Mouse (Mus musculus): Measurements from ENCODE around the gene Pex6. TPM values are rescaled to one million over a fixed set of nuclear protein-coding genes. Genes with fewer than 3 reads are reported as not detected.

Gene Pex6
- polyA plus RNA-seq, 1 experiment, result 43.4 TPM

DNA sequence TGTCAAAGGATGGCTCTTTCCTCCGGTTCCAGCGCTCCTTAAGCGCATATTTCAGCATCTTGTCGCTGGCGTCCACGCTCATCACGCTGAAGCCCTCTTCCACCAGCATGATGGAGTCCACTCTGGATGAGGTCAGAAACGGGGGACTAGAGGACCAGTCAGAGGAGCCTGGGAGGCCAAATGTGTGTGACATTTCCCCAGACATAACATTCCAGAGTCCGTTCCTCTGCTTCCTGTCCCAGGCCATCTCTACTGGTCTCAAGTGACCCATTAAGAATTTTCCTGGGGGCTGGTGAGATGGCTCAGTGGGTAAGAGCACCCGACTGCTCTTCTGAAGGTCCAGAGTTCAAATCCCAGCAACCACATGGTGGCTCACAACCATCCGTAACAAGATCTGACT is 16.0 kb downstream of the Pex6 start:
- H3K36me3 ChIP-seq (ENCODE audit: control insufficient read depth, insufficient read depth, low read length), result no peaks in the 10 kb centered on the region; the same call in 1 of the 2 replicates
- H3K27ac ChIP-seq (ENCODE audit: control insufficient read depth, insufficient read depth, low read depth, low read length), result no peak overlapping the region
- H3K4me3 ChIP-seq (ENCODE audit: control insufficient read depth, low read depth, low read length), result no peak overlapping the region
- H3K27me3 ChIP-seq (ENCODE audit: control insufficient read depth, insufficient read depth, low read length), result no peaks in the 10 kb centered on the region
- H3K4me1 ChIP-seq (ENCODE audit: control insufficient read depth, insufficient read depth, low read length), result peaks cover 8% of the 10 kb centered on the region
- no peak for TF ChIP-seq CTCF (IDR thresholded peaks at IDR 0.05; ENCODE audit: control insufficient read depth, insufficient read depth, insufficient replicate concordance, low read depth, low read length)
- TF ChIP-seq POLR2A (IDR thresholded peaks at IDR 0.05; ENCODE audit: control insufficient read depth, low read depth, low read length), result no peak

- TF ChIP-seq CTCF (IDR thresholded peaks at IDR 0.05; ENCODE audit: control insufficient read depth, insufficient read depth, insufficient replicate concordance, low read depth, low read length) (peak; percentile 26; the same call in 1 of the 2 replicates), POLR2A (IDR thresholded peaks at IDR 0.05; ENCODE audit: control insufficient read depth, low read depth, low read length) (no peak)
- Histone ChIP-seq H3K36me3 (ENCODE audit: control insufficient read depth, insufficient read depth, low read length) (no peaks in the 10 kb centered on the region), H3K27ac (ENCODE audit: control insufficient read depth, insufficient read depth, low read depth, low read length) (no peak overlapping the region), H3K4me3 (ENCODE audit: control insufficient read depth, low read depth, low read length) (no peak overlapping the region), H3K27me3 (ENCODE audit: control insufficient read depth, insufficient read depth, low read length) (no peaks in the 10 kb centered on the region), H3K4me1 (ENCODE audit: control insufficient read depth, insufficient read depth, low read length) (peaks cover 8% of the 10 kb centered on the region)
Observed at GRCm38 (mm10) chr17:46728021-46728420, 16.8 kb downstream of the Pex6 start.

- Histone ChIP-seq H3K4me3 (ENCODE audit: control insufficient read depth, low read depth, low read length) (peak overlapping the region; percentile 14), H3K27me3 (ENCODE audit: control insufficient read depth, insufficient read depth, low read length) (no peaks in the 10 kb centered on the region), H3K4me1 (ENCODE audit: control insufficient read depth, insufficient read depth, low read length) (peaks cover 8% of the 10 kb centered on the region), H3K36me3 (ENCODE audit: control insufficient read depth, insufficient read depth, low read length) (no peaks in the 10 kb centered on the region), H3K27ac (ENCODE audit: control insufficient read depth, insufficient read depth, low read depth, low read length) (no peak overlapping the region)
- TF ChIP-seq POLR2A (IDR thresholded peaks at IDR 0.05; ENCODE audit: control insufficient read depth, low read depth, low read length) (no peak), CTCF (IDR thresholded peaks at IDR 0.05; ENCODE audit: control insufficient read depth, insufficient read depth, insufficient replicate concordance, low read depth, low read length) (no peak)
Observed at GRCm38 (mm10) chr17:46728496-46728895, 17.2 kb downstream of the Pex6 start.

DNA sequence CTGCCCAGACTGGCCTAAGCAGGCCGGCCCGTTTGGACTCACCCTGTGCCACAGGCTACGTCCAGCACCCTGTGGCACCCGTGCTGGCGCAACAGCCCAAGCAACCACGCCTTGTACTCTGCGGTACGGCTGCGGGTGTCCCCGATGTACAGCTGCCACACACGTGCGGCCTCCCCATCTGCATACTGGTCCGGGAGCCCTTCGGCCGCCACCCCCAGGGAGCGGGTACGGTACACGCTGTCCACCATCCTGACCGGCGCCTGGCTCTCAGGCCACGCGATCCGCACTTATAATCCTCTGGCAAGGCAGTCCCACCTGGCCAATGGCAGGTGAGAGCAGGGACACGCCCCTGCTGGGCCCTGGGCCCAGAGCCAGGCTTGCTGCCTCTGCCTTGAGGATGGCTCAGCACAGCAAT is 17.6 kb downstream of the Pex6 start, which contains the start of gene Gnmt:
Gene Gnmt (minus strand): TSS at position 265 of the 415 bp plus-strand sequence.
- no peak for TF ChIP-seq POLR2A (IDR thresholded peaks at IDR 0.05; ENCODE audit: control insufficient read depth, low read depth, low read length)
- TF ChIP-seq CTCF (IDR thresholded peaks at IDR 0.05; ENCODE audit: control insufficient read depth, insufficient read depth, insufficient replicate concordance, low read depth, low read length), result no peak
- no peak within 1 kb of the TSS for H3K27ac ChIP-seq (ENCODE audit: control insufficient read depth, insufficient read depth, low read depth, low read length)
- H3K27me3 ChIP-seq (ENCODE audit: control insufficient read depth, insufficient read depth, low read length), result no peaks in the 10 kb centered on the region
- peaks cover 8% of the 10 kb centered on the region for H3K4me1 ChIP-seq (ENCODE audit: control insufficient read depth, insufficient read depth, low read length)
- no peaks in the 10 kb centered on the region for H3K36me3 ChIP-seq (ENCODE audit: control insufficient read depth, insufficient read depth, low read length)
- peak within 1 kb of the TSS; percentile 14 for H3K4me3 ChIP-seq (ENCODE audit: control insufficient read depth, low read depth, low read length)

DNA sequence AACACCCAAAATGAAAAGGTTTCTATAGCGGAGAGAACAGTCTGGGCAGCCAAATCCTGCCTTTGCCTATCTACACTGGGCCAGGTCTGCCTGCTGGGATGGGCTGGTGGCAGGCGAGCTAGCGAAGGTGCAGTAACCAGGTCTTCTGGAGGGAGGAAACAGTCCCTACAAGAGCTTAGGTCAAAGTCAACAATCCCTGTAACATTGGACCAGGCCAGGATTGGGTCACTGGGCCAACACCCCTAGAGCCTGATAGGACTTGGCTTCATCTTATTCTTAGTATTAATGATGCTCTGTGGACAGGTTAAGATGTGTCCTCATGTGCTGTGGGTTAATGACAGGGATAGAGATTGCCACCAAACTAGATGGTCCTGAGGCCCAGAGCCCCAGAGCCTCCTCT is 22.8 kb downstream of the Pex6 start:
- no peak overlapping the region for H3K4me3 ChIP-seq (ENCODE audit: control insufficient read depth, low read depth, low read length)
- no peaks in the 10 kb centered on the region for H3K27me3 ChIP-seq (ENCODE audit: control insufficient read depth, insufficient read depth, low read length)
- H3K4me1 ChIP-seq (ENCODE audit: control insufficient read depth, insufficient read depth, low read length), result peaks cover 1% of the 10 kb centered on the region
- no peak overlapping the region for H3K27ac ChIP-seq (ENCODE audit: control insufficient read depth, insufficient read depth, low read depth, low read length)
- TF ChIP-seq POLR2A (IDR thresholded peaks at IDR 0.05; ENCODE audit: control insufficient read depth, low read depth, low read length) (no peak), CTCF (IDR thresholded peaks at IDR 0.05; ENCODE audit: control insufficient read depth, insufficient read depth, insufficient replicate concordance, low read depth, low read length) (no peak)
- no peaks in the 10 kb centered on the region for H3K36me3 ChIP-seq (ENCODE audit: control insufficient read depth, insufficient read depth, low read length)

- Histone ChIP-seq H3K36me3 (ENCODE audit: control insufficient read depth, insufficient read depth, low read length) (no peaks in the 10 kb centered on the region), H3K4me3 (ENCODE audit: control insufficient read depth, low read depth, low read length) (no peak overlapping the region), H3K27ac (ENCODE audit: control insufficient read depth, insufficient read depth, low read depth, low read length) (0 out of 2 replicates have a peak overlapping the region, but pooled peaks have one; percentile 8), H3K4me1 (ENCODE audit: control insufficient read depth, insufficient read depth, low read length) (no peaks in the 10 kb centered on the region), H3K27me3 (ENCODE audit: control insufficient read depth, insufficient read depth, low read length) (no peaks in the 10 kb centered on the region)
- TF ChIP-seq CTCF (IDR thresholded peaks at IDR 0.05; ENCODE audit: control insufficient read depth, insufficient read depth, insufficient replicate concordance, low read depth, low read length) (no peak), POLR2A (IDR thresholded peaks at IDR 0.05; ENCODE audit: control insufficient read depth, low read depth, low read length) (no peak)
Observed at GRCm38 (mm10) chr17:46735287-46735686, 24.0 kb downstream of the Pex6 start.

- TF ChIP-seq POLR2A (IDR thresholded peaks at IDR 0.05; ENCODE audit: control insufficient read depth, low read depth, low read length) (no peak), CTCF (IDR thresholded peaks at IDR 0.05; ENCODE audit: control insufficient read depth, insufficient read depth, insufficient replicate concordance, low read depth, low read length) (peak; percentile 74; the same call in 1 of the 2 replicates)
- Histone ChIP-seq H3K4me1 (ENCODE audit: control insufficient read depth, insufficient read depth, low read length) (no peaks in the 10 kb centered on the region), H3K27ac (ENCODE audit: control insufficient read depth, insufficient read depth, low read depth, low read length) (no peak overlapping the region), H3K4me3 (ENCODE audit: control insufficient read depth, low read depth, low read length) (no peak overlapping the region), H3K36me3 (ENCODE audit: control insufficient read depth, insufficient read depth, low read length) (no peaks in the 10 kb centered on the region), H3K27me3 (ENCODE audit: control insufficient read depth, insufficient read depth, low read length) (no peaks in the 10 kb centered on the region)
Observed at GRCm38 (mm10) chr17:46736160-46736559, 24.9 kb downstream of the Pex6 start.
